28 mouse cellular contexts compared by ENCODE assay signal in the genomic region with DNA sequence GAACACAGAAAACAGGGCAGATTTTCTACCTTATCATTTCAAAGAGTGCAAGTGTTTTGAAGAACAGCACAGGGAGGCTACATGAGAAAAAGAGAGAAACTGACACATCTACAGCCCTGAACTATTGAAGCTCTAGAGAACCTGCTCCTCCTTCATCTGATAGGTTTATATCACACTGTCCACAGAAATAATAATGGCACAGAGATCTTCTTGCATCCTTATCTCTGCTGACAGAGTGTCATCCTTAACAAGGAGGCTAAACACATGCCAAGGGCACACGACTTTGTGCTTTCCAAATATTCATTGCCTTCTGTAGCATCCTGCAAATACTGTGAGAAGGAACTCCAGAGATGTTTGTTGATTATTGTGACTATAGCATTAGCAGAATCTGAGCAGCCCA. TPM values are rescaled to one million over a fixed set of nuclear protein-coding genes. Genes with fewer than 3 reads are reported as not detected.
A peak's percentile ranks its signal among the peaks of the same experiment; 100 is the strongest.
DNase-seq lines count a peak whose midpoint lies in the region; ATAC-seq and TF ChIP-seq lines count a peak whose summit lies in the region.
"Had no signal": no experiment of that assay in that cellular context is flagged by ENCODE, and none has a peak within 500 bp of the region (broad histone marks: within the 10 kb centered on the region; RNA-seq: fewer than 3 reads in every experiment).

No protein-coding gene starts in this region.

- TF ChIP-seq POLR2A in MEL (IDR thresholded peaks at IDR 0.05; ENCODE audit: control insufficient read depth in 1 of 2, insufficient read depth in 1 of 2, low read depth in 1 of 2, low read length in 2 of 2, poor library complexity in 1 of 2) = no peak

- no peaks in the 10 kb centered on the region for H3K9me3 ChIP-seq in MEL (replicated peaks; ENCODE audit: insufficient read depth, low read length)
- 0 out of 2 replicates have a peak, but pooled peaks cover 5% of the 10 kb centered on the region for H3K9me3 ChIP-seq in midbrain, embryonic 15.5 days
- H3K9me3 ChIP-seq: G1E had no signal

- H3K4me1 ChIP-seq in MEL (ENCODE audit: control insufficient read depth in 1 of 2, insufficient read depth in 2 of 2, low read length in 2 of 2) = peaks cover 0 to 2% of the 10 kb centered on the region in 2 experiments; a peak in 1 of 4 replicates
- no peaks in the 10 kb centered on the region for H3K4me1 ChIP-seq in midbrain, embryonic 15.5 days
- H3K4me1 ChIP-seq: embryonic facial prominence, embryonic 10.5 days; embryonic facial prominence, embryonic 12.5 days; forebrain, embryonic 13.5 days; forebrain, embryonic 15.5 days had no signal

- no peak overlapping the region for H3K27ac ChIP-seq in MEL (ENCODE audit: control insufficient read depth, low read depth, low read length)
- H3K27ac ChIP-seq in midbrain, embryonic 15.5 days = no peak overlapping the region
- H3K27ac ChIP-seq: embryonic facial prominence, embryonic 10.5 days; embryonic facial prominence, embryonic 12.5 days; forebrain, embryonic 13.5 days; forebrain, embryonic 15.5 days had no signal

- H3K4me2 ChIP-seq in midbrain, embryonic 15.5 days = no peak overlapping the region
- H3K4me2 ChIP-seq: embryonic facial prominence, embryonic 12.5 days; forebrain, embryonic 13.5 days; forebrain, embryonic 15.5 days had no signal

- no peaks in the 10 kb centered on the region for H3K79me2 ChIP-seq in MEL (ENCODE audit: control insufficient read depth, insufficient read depth, low read length, poor library complexity)

- DNase-seq in MEL (ENCODE audit: low read depth, low spot score) (peak; percentile 44), MN1 (ENCODE audit: low spot score) (no peak)
- DNase-seq: adrenal gland, adult 2 months; adrenal gland, postnatal 10 days; adrenal gland, postnatal 25 days; B cell, adult 2 months; cerebellum, adult 11 months; cerebellum, adult 18-20 months; cerebellum, adult 8-10 months; cerebellum, adult 9-11 months; cerebellum, postnatal 14 days; cerebellum, postnatal 36 days; forebrain, postnatal 0 days had no signal

- no peak overlapping the region for H3K4me3 ChIP-seq in MEL (ENCODE audit: control insufficient read depth in 1 of 2, insufficient read depth in 1 of 2, low read depth in 2 of 2, low read length in 2 of 2)
- no peak overlapping the region for H3K4me3 ChIP-seq in midbrain, embryonic 15.5 days
- H3K4me3 ChIP-seq: embryonic facial prominence, embryonic 10.5 days; embryonic facial prominence, embryonic 12.5 days; forebrain, embryonic 13.5 days; forebrain, embryonic 15.5 days had no signal

- peak; percentile 36 for ATAC-seq in common myeloid progenitor, adult 5-6 weeks (replicated peaks; ENCODE audit: low read depth, poor library complexity, severe bottlenecking)
- ATAC-seq in megakaryocyte-erythroid progenitor cell, adult 5-6 weeks (replicated peaks; ENCODE audit: low FRiP score, low TSS enrichment, poor library complexity, severe bottlenecking) = peak; percentile 96
- ATAC-seq in midbrain, embryonic 15.5 days (replicated peaks) = no peak
- ATAC-seq: CD4-positive, CD25-positive, alpha-beta regulatory T cell, adult 4 months; forebrain, embryonic 13.5 days; forebrain, embryonic 15.5 days; forebrain, postnatal 0 days had no signal

- H3K27me3 ChIP-seq in MEL (ENCODE audit: control insufficient read depth in 1 of 2, insufficient read depth in 2 of 2, low read length in 2 of 2) = no peaks in the 10 kb centered on the region
- no peaks in the 10 kb centered on the region for H3K27me3 ChIP-seq in midbrain, embryonic 15.5 days (replicated peaks)
- H3K27me3 ChIP-seq: CH12.LX; embryonic facial prominence, embryonic 12.5 days; forebrain, embryonic 13.5 days; forebrain, embryonic 15.5 days had no signal

- no peak overlapping the region for H3K9ac ChIP-seq in MEL (ENCODE audit: control insufficient read depth, low read depth, low read length, poor library complexity, severe bottlenecking)
- H3K9ac ChIP-seq in midbrain, embryonic 15.5 days = no peak overlapping the region
- H3K9ac ChIP-seq: embryonic facial prominence, embryonic 12.5 days; forebrain, embryonic 13.5 days; forebrain, embryonic 15.5 days; forebrain, postnatal 0 days had no signal

- TF ChIP-seq RAD21 in MEL (IDR thresholded peaks at IDR 0.05; ENCODE audit: low read depth, low read length) = no peak

- TF ChIP-seq EP300 in MEL (IDR thresholded peaks at IDR 0.05; ENCODE audit: low read depth in 1 of 2, low read length in 2 of 2) = peak; percentile 68 to 72

- no peak for TF ChIP-seq CTCF in MEL (IDR thresholded peaks at IDR 0.05 in 2 of 3, conservative IDR thresholded peaks at IDR 0.05 in 1 of 3; ENCODE audit: control insufficient read depth in 1 of 3, insufficient read depth in 1 of 3, low read depth in 2 of 3, low read length in 3 of 3, poor library complexity in 1 of 3, severe bottlenecking in 1 of 3)

- 54% methylated on average over 1 of the region's 1 CpGs for WGBS in midbrain, embryonic 15.5 days

- no peaks in the 10 kb centered on the region for H3K36me3 ChIP-seq in MEL (ENCODE audit: control insufficient read depth in 1 of 2, insufficient read depth in 2 of 2, low read length in 2 of 2)
- no peaks in the 10 kb centered on the region for H3K36me3 ChIP-seq in midbrain, embryonic 15.5 days (replicated peaks)
- H3K36me3 ChIP-seq: embryonic facial prominence, embryonic 10.5 days; embryonic facial prominence, embryonic 12.5 days; forebrain, embryonic 15.5 days; G1E had no signal

TF ChIP-seq in MEL, 35 proteins besides CTCF, POLR2A, EP300 and RAD21:
- TF ChIP-seq RCOR1 (IDR thresholded peaks at IDR 0.05; ENCODE audit: low read depth, low read length) (0 out of 2 replicates have a peak, but pooled peaks have one; percentile 27), GATA1 (IDR thresholded peaks at IDR 0.05; ENCODE audit: low read depth, low read length) (peak; percentile 70), ETS1 (IDR thresholded peaks at IDR 0.05; ENCODE audit: low read depth, low read length) (0 out of 2 replicates have a peak, but pooled peaks have one; percentile 29), MXI1 (IDR thresholded peaks at IDR 0.05; ENCODE audit: low read depth, low read length) (no peak), E2F4 (IDR thresholded peaks at IDR 0.05; ENCODE audit: borderline replicate concordance, low read depth, low read length) (no peak), ZC3H11A (IDR thresholded peaks at IDR 0.05; ENCODE audit: low read depth, low read length) (no peak), TCF12 (IDR thresholded peaks at IDR 0.05; ENCODE audit: low read depth, low read length) (peak; percentile 78)

RNA-seq across cellular contexts. Expression of a gene that starts 3.5 kb away (rescaled TPM):
- not detected in 2 replicates for total RNA-seq in MEL (2012; rRNA removed)
- not detected for polyA plus RNA-seq in MEL (2012; ENCODE audit: insufficient read depth in 1 of 2, insufficient read length in 2 of 2, low read depth in 1 of 2, low replicate concordance in 2 of 2, missing spikeins in 1 of 2)
- 0.37 TPM in 1 of 2 replicates, not detected in the other for total RNA-seq in common myeloid progenitor, adult 5-6 weeks (2017)
- 0.82 TPM in 1 of 2 replicates, not detected in the other for total RNA-seq in megakaryocyte-erythroid progenitor cell, adult 5-6 weeks (2014; fragmentation: Nextera tagmentation)
- total RNA-seq in megakaryocyte-erythroid progenitor cell, adult 5-6 weeks (2017) = 2.7 and 8.2 TPM in 2 replicates
- polyA plus RNA-seq in midbrain, embryonic 15.5 days (2015; fragmentation: Nextera tagmentation; extraction: Ambion mirVana) = not detected in 2 replicates
- total RNA-seq: adrenal gland, adult 2 months; adrenal gland, postnatal 10 days; adrenal gland, postnatal 25 days; adrenal gland, postnatal 4 days; CH12.LX; forebrain, postnatal 0 days; G1E had no signal
- polyA plus RNA-seq: adrenal gland, adult 2 months; brain, embryonic 14.5 days; cortical plate, adult 2 months; embryonic facial prominence, embryonic 10.5 days; embryonic facial prominence, embryonic 12.5 days; embryonic facial prominence, embryonic 14.5 days; forebrain, embryonic 11.5 days; forebrain, embryonic 13.5 days; forebrain, embryonic 15.5 days; forebrain, postnatal 0 days; G1E had no signal

RNA-seq across cellular contexts. Expression of a gene that starts 43.7 kb away (rescaled TPM):
- not detected in 2 replicates for total RNA-seq in MEL (2012; rRNA removed)
- polyA plus RNA-seq in MEL (2012; ENCODE audit: insufficient read depth in 1 of 2, insufficient read length in 2 of 2, low read depth in 1 of 2, low replicate concordance in 2 of 2, missing spikeins in 1 of 2) = not detected
- not detected in 2 replicates for total RNA-seq in common myeloid progenitor, adult 5-6 weeks (2017)
- total RNA-seq in megakaryocyte-erythroid progenitor cell, adult 5-6 weeks (2014; fragmentation: Nextera tagmentation) = 3.2 TPM in 1 of 2 replicates, not detected in the other
- 0.61 and 4.1 TPM in 2 replicates for total RNA-seq in megakaryocyte-erythroid progenitor cell, adult 5-6 weeks (2017)
- not detected in 2 replicates for polyA plus RNA-seq in midbrain, embryonic 15.5 days (2015; fragmentation: Nextera tagmentation; extraction: Ambion mirVana)
- total RNA-seq: adrenal gland, adult 2 months; adrenal gland, postnatal 10 days; adrenal gland, postnatal 25 days; adrenal gland, postnatal 4 days; CH12.LX; forebrain, postnatal 0 days; G1E had no signal
- polyA plus RNA-seq: adrenal gland, adult 2 months; brain, embryonic 14.5 days; CD4-positive, CD25-positive, alpha-beta regulatory T cell, adult 4 months; cortical plate, adult 2 months; embryonic facial prominence, embryonic 10.5 days; embryonic facial prominence, embryonic 12.5 days; embryonic facial prominence, embryonic 14.5 days; forebrain, embryonic 11.5 days; forebrain, embryonic 13.5 days; forebrain, embryonic 15.5 days; forebrain, postnatal 0 days; G1E had no signal

RNA-seq across cellular contexts. Expression of a gene that starts 45.1 kb away (rescaled TPM):
- total RNA-seq in MEL (2012; rRNA removed) = not detected in 2 replicates
- not detected for polyA plus RNA-seq in MEL (2012; ENCODE audit: insufficient read depth in 1 of 2, insufficient read length in 2 of 2, low read depth in 1 of 2, low replicate concordance in 2 of 2, missing spikeins in 1 of 2)
- total RNA-seq in common myeloid progenitor, adult 5-6 weeks (2017) = not detected in 2 replicates
- total RNA-seq in megakaryocyte-erythroid progenitor cell, adult 5-6 weeks (2014; fragmentation: Nextera tagmentation) = not detected in 2 replicates
- total RNA-seq in megakaryocyte-erythroid progenitor cell, adult 5-6 weeks (2017) = 1.4 and 10.1 TPM in 2 replicates
- polyA plus RNA-seq in midbrain, embryonic 15.5 days (2015; fragmentation: Nextera tagmentation; extraction: Ambion mirVana) = not detected in 2 replicates
- total RNA-seq: adrenal gland, adult 2 months; adrenal gland, postnatal 10 days; adrenal gland, postnatal 25 days; adrenal gland, postnatal 4 days; CH12.LX; forebrain, postnatal 0 days had no signal
- polyA plus RNA-seq: adrenal gland, adult 2 months; brain, embryonic 14.5 days; CD4-positive, CD25-positive, alpha-beta regulatory T cell, adult 4 months; cortical plate, adult 2 months; embryonic facial prominence, embryonic 10.5 days; embryonic facial prominence, embryonic 12.5 days; embryonic facial prominence, embryonic 14.5 days; forebrain, embryonic 11.5 days; forebrain, embryonic 13.5 days; forebrain, embryonic 15.5 days; forebrain, postnatal 0 days; G1E had no signal
